Mouse (Mus musculus) heart, embryonic 16.5 days (tissue): Measurements from ENCODE around the gene Copz2. TPM values are rescaled to one million over a fixed set of nuclear protein-coding genes. Genes with fewer than 3 reads are reported as not detected.

Experiments used
- ATAC-seq: fragments of 200-750 bp; cut with Nextera tagmentation; replicated peaks from 2 replicates; pipeline ENCODE4 v1.8.0; 2017; ENCODE audit warnings: moderate number of reproducible peaks; ENCODE audit not compliant: insufficient read depth, low FRiP score; ENCODE audit errors: extremely low read depth
- H3K27ac ChIP-seq: fragments of 300-500 bp; sonication (generic); 2 replicates; pipeline ENCODE4 v1.5.1; 2014; ENCODE audit warnings: mild to moderate bottlenecking, low read length, control low read depth, moderate library complexity
- H3K27me3 ChIP-seq: fragments of 300-500 bp; sonication (generic); 2 replicates; pipeline ENCODE4 v1.6.1; 2014; ENCODE audit warnings: low read length, mixed read lengths; ENCODE audit not compliant: control insufficient read depth, insufficient read depth
- H3K36me3 ChIP-seq: fragments of 300-500 bp; sonication (generic); 2 replicates; pipeline ENCODE4 v1.6.1; 2014; ENCODE audit not compliant: control insufficient read depth, insufficient read depth
- H3K4me1 ChIP-seq: fragments of 300-500 bp; sonication (generic); 2 replicates; pipeline ENCODE4 v1.6.1; 2014; ENCODE audit warnings: low read length, mixed read lengths; ENCODE audit not compliant: control insufficient read depth, insufficient read depth
- H3K4me2 ChIP-seq: fragments of 300-500 bp; sonication (generic); 2 replicates; pipeline ENCODE4 v1.6.1; 2014; ENCODE audit warnings: low read depth, mild to moderate bottlenecking, control low read depth, low read length
- H3K4me3 ChIP-seq: fragments of 300-500 bp; sonication (generic); 2 replicates; pipeline ENCODE4 v1.5.1; 2014; ENCODE audit warnings: mild to moderate bottlenecking, control low read depth, low read length
- H3K9ac ChIP-seq: fragments of 300-500 bp; sonication (generic); 2 replicates; pipeline ENCODE4 v1.6.1; 2014; ENCODE audit warnings: low read length, control low read depth
- H3K9me3 ChIP-seq: fragments of 300-500 bp; sonication (generic); replicated peaks from 2 replicates; pipeline ENCODE4 v1.6.1; 2016; ENCODE audit warnings: low read length; ENCODE audit not compliant: control insufficient read depth
- WGBS: fragments of 180-500 bp; shearing (Covaris S2); extraction: QIAGEN DNeasy Blood & Tissue Kit; methylation state at CpG from one replicate; pipeline ENCODE4 v1.1.7; 2014; 5-methylcytosine and 5-hydroxymethylcytosine counted together
- microRNA counts: library from miRNA; unstranded; fragments of <30 nt; microRNA quantifications from one replicate; lab custom pipeline; 2016
- microRNA-seq: library from miRNA; unstranded; fragments of <30 nt; microRNA quantifications from one replicate; pipeline ENCODE4, GENCODE M21; 2017
- polyA plus RNA-seq: library from polyadenylated mRNA; unstranded; fragments of >200 nt; fragmentation: Nextera tagmentation; extraction: Ambion mirVana; gene quantifications from 2 replicates; pipeline ENCODE4 v1.2.1, GENCODE M21; 2015

The Copz2 gene
- polyA plus RNA-seq, 1 experiment from 2014 or later = 129 TPM

DNA sequence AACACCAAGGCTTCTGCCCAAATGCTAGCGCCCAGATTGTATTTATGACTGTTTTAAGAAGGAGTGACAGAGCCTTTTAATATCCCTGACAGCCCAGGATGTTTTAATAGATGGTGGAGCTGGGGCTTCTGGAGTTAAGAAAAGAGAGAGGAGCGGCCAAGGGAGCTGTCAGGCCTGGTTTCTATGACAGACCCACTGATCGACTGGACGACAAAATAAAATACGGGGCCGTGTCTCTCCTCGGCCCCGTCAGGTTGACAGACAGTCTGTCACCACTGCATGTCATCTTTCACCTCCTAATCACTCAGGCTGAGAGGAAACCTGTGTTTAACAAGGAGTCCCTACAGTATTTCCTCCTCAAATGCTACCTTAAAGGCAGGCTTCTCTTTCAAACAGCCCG lies 51.7 kb downstream of the Copz2 start:
- H3K4me2 ChIP-seq = no peak overlapping the region
- H3K4me3 ChIP-seq = no peak overlapping the region
- ATAC-seq = no peak
- H3K4me1 ChIP-seq = peaks cover 10% of the 10 kb centered on the region
- no peaks in the 10 kb centered on the region for H3K36me3 ChIP-seq
- no peaks in the 10 kb centered on the region for H3K27me3 ChIP-seq
- no peaks in the 10 kb centered on the region for H3K9me3 ChIP-seq
- WGBS = 52% methylated on average over 9 of the region's 9 CpGs
- no peak overlapping the region for H3K9ac ChIP-seq
- H3K27ac ChIP-seq = no peak overlapping the region

DNA sequence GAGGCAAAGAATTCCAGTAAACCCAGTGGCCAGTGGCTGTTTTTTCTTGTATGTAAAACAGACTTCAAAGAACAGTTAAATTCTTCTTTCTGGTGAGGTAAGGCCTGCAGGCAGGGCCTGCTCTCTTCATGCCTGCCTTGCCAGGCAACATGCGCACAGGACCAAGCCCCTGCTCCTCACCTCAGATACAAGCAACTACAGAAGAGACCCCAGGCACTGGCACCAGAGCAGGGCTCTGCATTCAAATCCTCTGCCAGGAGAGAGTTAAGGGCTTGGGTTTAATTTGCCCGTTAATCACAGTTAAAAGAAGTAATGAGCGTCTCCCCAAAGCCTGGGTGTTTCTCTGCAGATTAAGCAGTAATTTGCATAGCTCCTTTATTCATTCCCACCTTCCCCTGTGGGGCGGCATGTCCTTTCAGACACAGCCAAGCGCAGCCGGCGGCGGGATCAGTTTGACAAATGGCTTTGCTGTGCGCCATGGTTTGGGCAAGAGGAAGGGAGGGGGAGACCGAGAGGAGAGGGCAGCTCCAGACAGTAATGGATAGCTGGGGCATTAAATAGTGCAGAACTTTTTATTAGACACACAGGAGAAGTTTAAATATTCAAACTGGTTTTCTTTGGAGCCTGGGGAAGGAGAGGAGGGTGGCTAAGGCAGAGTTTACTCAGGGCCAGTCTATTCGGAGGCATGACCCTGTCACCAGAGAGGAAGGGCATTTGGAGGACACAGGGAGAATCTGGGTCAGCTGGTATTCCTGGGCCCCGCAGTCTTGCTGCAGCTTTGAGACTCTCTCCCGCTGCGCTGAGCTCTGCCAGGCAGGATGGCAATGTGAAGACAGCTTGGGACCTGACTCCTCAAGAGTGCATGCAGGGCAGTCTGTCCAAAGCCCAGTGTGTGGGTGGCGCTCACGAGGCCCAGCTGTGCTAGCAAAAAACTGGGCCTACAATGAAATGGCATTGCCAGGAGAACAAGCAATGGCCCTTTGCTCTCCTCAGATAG lies 53.3 kb downstream of the Copz2 start:
- Histone ChIP-seq H3K27ac (no peak overlapping the region), H3K9ac (peak overlapping the region; percentile 12; the same call in 1 of the 2 replicates), H3K36me3 (no peaks in the 10 kb centered on the region; the same call in 1 of the 2 replicates), H3K27me3 (no peaks in the 10 kb centered on the region), H3K4me1 (peaks cover 21% of the 10 kb centered on the region), H3K9me3 (no peaks in the 10 kb centered on the region), H3K4me2 (no peak overlapping the region), H3K4me3 (no peak overlapping the region)
- no peak for ATAC-seq
- WGBS = 42% methylated on average over 16 of the region's 16 CpGs

DNA sequence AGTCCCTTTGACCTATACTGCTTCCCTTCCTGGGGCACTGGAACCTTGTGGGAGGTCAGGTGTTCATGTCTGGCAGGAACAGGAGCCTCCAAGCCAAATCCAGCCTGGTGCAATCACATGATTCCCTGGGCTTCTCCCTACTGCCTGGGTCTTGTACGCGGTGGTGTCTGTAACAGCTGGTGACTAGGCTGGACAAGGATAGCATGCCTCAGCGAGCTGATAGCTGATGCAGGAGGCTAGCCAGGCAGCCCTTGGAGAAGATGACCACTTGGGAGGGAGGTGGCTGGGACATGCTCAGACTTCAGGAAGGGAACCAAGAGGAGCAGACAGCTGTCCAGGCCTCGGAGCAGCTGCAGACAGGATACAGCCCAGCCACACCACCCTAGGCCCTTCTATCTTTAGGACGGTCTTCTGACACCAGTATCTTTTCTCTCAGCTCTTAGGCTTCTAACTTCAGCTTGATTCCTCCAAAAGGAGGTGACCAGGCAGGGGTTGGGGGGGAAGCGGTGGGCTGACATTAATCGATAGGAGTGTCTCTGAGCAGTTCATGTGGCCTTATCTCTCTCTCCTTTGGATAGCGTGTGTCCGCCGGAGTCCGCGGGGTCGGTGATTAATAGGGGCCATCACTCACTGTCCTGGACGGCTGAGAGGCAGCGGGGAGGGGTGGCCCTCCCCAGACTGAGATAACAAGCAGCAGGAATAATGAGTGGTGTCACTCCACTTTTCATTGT lies 56.9 kb downstream of the Copz2 start:
- 18% methylated on average over 15 of the region's 15 CpGs for WGBS
- H3K9me3 ChIP-seq = no peaks in the 10 kb centered on the region
- H3K36me3 ChIP-seq = peaks cover 6% of the 10 kb centered on the region; the same call in 1 of the 2 replicates
- 0 out of 2 replicates have a peak, but pooled peaks have one; percentile 17 for ATAC-seq
- H3K9ac ChIP-seq = peak overlapping the region; percentile 26; the same call in 1 of the 2 replicates
- no peak overlapping the region for H3K4me3 ChIP-seq
- H3K27me3 ChIP-seq = no peaks in the 10 kb centered on the region
- H3K4me1 ChIP-seq = peaks cover 21% of the 10 kb centered on the region
- no peak overlapping the region for H3K4me2 ChIP-seq
- H3K27ac ChIP-seq = no peak overlapping the region

DNA sequence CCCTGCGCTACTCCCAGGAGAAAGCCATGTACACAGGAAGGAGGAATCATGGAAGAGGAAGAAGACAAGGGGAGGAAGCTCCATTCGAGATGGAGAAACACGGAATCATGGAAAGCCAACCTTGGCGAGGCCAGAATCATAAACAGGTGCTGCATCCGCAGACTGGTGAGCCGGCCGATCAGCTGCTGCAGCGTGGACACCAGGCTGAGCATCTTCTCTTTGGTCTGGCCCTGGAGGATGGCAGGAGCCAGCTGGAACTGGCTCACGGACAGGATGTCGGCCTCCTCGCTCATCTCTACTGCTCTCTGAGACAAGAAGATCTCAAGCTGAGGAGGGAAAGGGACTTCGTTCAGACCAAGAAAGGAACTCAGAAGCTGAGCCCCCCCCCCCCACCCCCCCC lies 58.9 kb downstream of the Copz2 start:
- no peak overlapping the region for H3K27ac ChIP-seq
- no peaks in the 10 kb centered on the region for H3K9me3 ChIP-seq
- WGBS = 93% methylated on average over 12 of the region's 12 CpGs
- peaks cover 11% of the 10 kb centered on the region for H3K4me1 ChIP-seq
- no peak overlapping the region for H3K9ac ChIP-seq
- no peak overlapping the region for H3K4me2 ChIP-seq
- H3K27me3 ChIP-seq = no peaks in the 10 kb centered on the region
- no peak for ATAC-seq
- H3K36me3 ChIP-seq = peaks cover 6% of the 10 kb centered on the region; the same call in 1 of the 2 replicates
- no peak overlapping the region for H3K4me3 ChIP-seq

DNA sequence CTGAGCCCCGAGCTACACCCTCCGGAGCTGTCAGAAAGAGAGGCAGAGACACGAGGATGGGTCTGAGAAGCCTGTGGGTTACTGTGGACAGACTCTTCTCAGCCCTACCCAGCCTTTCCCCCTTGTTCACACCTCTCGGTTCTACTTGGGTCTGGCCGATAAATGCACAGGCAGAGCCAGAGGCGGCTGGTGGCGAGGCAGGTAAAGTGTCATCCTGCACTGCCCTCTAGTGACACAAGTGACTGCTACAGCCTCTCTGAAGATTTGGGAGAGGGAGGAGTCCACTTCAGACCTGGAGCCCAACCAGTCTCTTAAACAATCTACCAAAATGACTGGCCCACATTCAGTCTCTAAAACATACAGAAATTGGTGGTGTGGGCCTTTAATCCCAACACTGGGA lies 60.3 kb downstream of the Copz2 start:
- no peaks in the 10 kb centered on the region for H3K9me3 ChIP-seq
- H3K9ac ChIP-seq = no peak overlapping the region
- 27% methylated on average over 7 of the region's 7 CpGs for WGBS
- peaks cover 11% of the 10 kb centered on the region for H3K4me1 ChIP-seq
- H3K27me3 ChIP-seq = no peaks in the 10 kb centered on the region
- H3K36me3 ChIP-seq = peaks cover 6% of the 10 kb centered on the region; the same call in 1 of the 2 replicates
- ATAC-seq = peak; percentile 66
- no peak overlapping the region for H3K4me2 ChIP-seq
- H3K27ac ChIP-seq = no peak overlapping the region
- H3K4me3 ChIP-seq = no peak overlapping the region

MicroRNAs encoded within 50 kb of the gene (microRNA counts, 519-probe panel; counts per million panel counts)
- 3,652 counts per million, percentile 90 among the panel's probes with 10 or more counts for microRNA mmu-miR-152 (lab: Ali Mortazavi, UCI)

Small RNAs within 50 kb of the gene (microRNA-seq; reads per million reads assigned to microRNA genes)
- gene Mir152 = 152 reads per million, percentile 56 among the genes with 10 or more reads in this experiment

Other genes with a start within 250 kb of the Copz2 start
- 11.9 and 14.0 TPM in 2 replicates for gene Snx11, start 72.3 kb upstream of the Copz2 start, polyA plus RNA-seq
- 45.3 and 49.9 TPM in 2 replicates for gene Cbx1, start 60.7 kb upstream of the Copz2 start, polyA plus RNA-seq
- 81.3 and 90.1 TPM in 2 replicates for gene Nfe2l1, start 19.9 kb upstream of the Copz2 start, polyA plus RNA-seq
- 48.7 and 60.5 TPM in 2 replicates for gene Cdk5rap3, start 66.6 kb downstream of the Copz2 start, polyA plus RNA-seq
- 1.0 and 5.6 TPM in 2 replicates for gene Prr15l, start 78.2 kb downstream of the Copz2 start, polyA plus RNA-seq
- gene Pnpo, start 94.1 kb downstream of the Copz2 start, polyA plus RNA-seq = 45.8 and 48.9 TPM in 2 replicates
- gene Sp2, start 133.1 kb downstream of the Copz2 start, polyA plus RNA-seq = 15.2 and 15.7 TPM in 2 replicates
- gene Sp6, start 163.5 kb downstream of the Copz2 start, polyA plus RNA-seq = 0.21 TPM in 1 of 2 replicates, not detected in the other
- gene Scrn2, start 180.1 kb downstream of the Copz2 start, polyA plus RNA-seq = 19.1 and 20.4 TPM in 2 replicates
- gene Lrrc46, start 191.5 kb downstream of the Copz2 start, polyA plus RNA-seq = 1.1 and 2.0 TPM in 2 replicates
- 66.9 and 67.5 TPM in 2 replicates for gene Mrpl10, start 191.7 kb downstream of the Copz2 start, polyA plus RNA-seq
- 5.5 and 5.6 TPM in 2 replicates for gene Osbpl7, start 200.8 kb downstream of the Copz2 start, polyA plus RNA-seq